In genomic region chr1:46380641-46381040, GRCm38 (mm10) we compare ENCODE assay signal across 2 mouse cellular contexts. TPM values are rescaled to one million over a fixed set of nuclear protein-coding genes. Genes with fewer than 3 reads are reported as not detected.
"Had no signal": no experiment of that assay in that cellular context is flagged by ENCODE, and none has a peak within 500 bp of the region (broad histone marks: within the 10 kb centered on the region; RNA-seq: fewer than 3 reads in every experiment).

No protein-coding gene starts in this region.

RNA-seq across cellular contexts. Expression of gene Dnah7c, which starts 44.8 kb away (rescaled TPM):
- polyA plus RNA-seq: small intestine, adult 2 months; spleen, adult 2 months had no signal
